Mouse (Mus musculus): ENCODE results near the gene Myrip. TPM values are rescaled to one million over a fixed set of nuclear protein-coding genes. Genes with fewer than 3 reads are reported as not detected.
A peak's percentile ranks its signal among the peaks of the same experiment; 100 is the strongest.

Myrip gene
- total and polyA plus RNA-seq, 3 experiments: 0.03 TPM; not detected in 2

DNA sequence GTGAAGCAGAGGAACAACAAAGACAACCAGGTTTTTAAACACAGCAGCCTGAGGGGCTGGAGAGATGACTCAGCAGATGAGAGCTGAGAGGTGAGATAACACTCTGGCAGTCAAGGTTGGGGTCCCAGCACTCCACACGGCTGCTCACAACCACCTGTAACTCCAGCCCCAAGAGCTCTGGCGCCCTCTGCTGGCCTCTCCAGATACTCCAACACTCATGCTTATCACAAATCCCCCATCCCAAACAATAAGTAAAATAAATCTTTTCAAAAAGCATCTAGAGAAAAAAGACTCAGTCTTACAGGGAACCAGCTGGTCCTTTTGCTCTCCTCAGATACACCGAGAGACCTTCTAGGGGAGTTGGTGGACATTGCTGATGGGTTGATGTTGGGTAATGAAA is 52.7 kb downstream of the Myrip start:
- Histone ChIP-seq H3K4me1 (ENCODE audit: control insufficient read depth in 1 of 2, insufficient read depth in 2 of 2, low read length in 2 of 2) (no peaks in the 10 kb centered on the region), H3K36me3 (ENCODE audit: control insufficient read depth in 1 of 2, insufficient read depth in 2 of 2, low read length in 2 of 2) (no peaks in the 10 kb centered on the region), H3K79me2 (ENCODE audit: control insufficient read depth, insufficient read depth, low read length, poor library complexity) (no peaks in the 10 kb centered on the region), H3K4me3 (ENCODE audit: control insufficient read depth in 1 of 2, insufficient read depth in 1 of 2, low read depth in 2 of 2, low read length in 2 of 2) (no peak overlapping the region), H3K9ac (ENCODE audit: control insufficient read depth, low read depth, low read length, poor library complexity, severe bottlenecking) (no peak overlapping the region), H3K9me3 (replicated peaks; ENCODE audit: insufficient read depth, low read length) (no peaks in the 10 kb centered on the region), H3K27me3 (ENCODE audit: control insufficient read depth in 1 of 2, insufficient read depth in 2 of 2, low read length in 2 of 2) (no peaks in the 10 kb centered on the region), H3K27ac (ENCODE audit: control insufficient read depth, low read depth, low read length) (no peak overlapping the region)
- TF ChIP-seq BHLHE40 (IDR thresholded peaks at IDR 0.05; ENCODE audit: borderline replicate concordance, low read depth, low read length) (no peak), MAFK (IDR thresholded peaks at IDR 0.05; ENCODE audit: borderline replicate concordance, low read depth, low read length) (no peak), MXI1 (IDR thresholded peaks at IDR 0.05; ENCODE audit: low read depth, low read length) (no peak), MYB (IDR thresholded peaks at IDR 0.05; ENCODE audit: low read depth, low read length) (no peak), CTCF (IDR thresholded peaks at IDR 0.05 in 2 of 3, conservative IDR thresholded peaks at IDR 0.05 in 1 of 3; ENCODE audit: control insufficient read depth in 1 of 3, insufficient read depth in 1 of 3, low read depth in 2 of 3, low read length in 3 of 3, poor library complexity in 1 of 3, severe bottlenecking in 1 of 3) (0 out of 6 replicates have a peak, but pooled peaks of 1 of the 3 experiments have one; percentile 6), ZKSCAN1 (IDR thresholded peaks at IDR 0.05; ENCODE audit: low read depth, low read length) (no peak)
- DNase-seq (ENCODE audit: low read depth, low spot score): no peak

- no peaks in the 10 kb centered on the region for H3K4me1 ChIP-seq (ENCODE audit: control insufficient read depth in 1 of 2, insufficient read depth in 2 of 2, low read length in 2 of 2)
- no peak for TF ChIP-seq ZNF384 (IDR thresholded peaks at IDR 0.05; ENCODE audit: low read depth, low read length)
- no peak for TF ChIP-seq NELFE (IDR thresholded peaks at IDR 0.05; ENCODE audit: low read depth, low read length)
- TF ChIP-seq ELF1 (IDR thresholded peaks at IDR 0.05; ENCODE audit: low read depth, low read length): no peak
- no peak for TF ChIP-seq SMC3 (IDR thresholded peaks at IDR 0.05; ENCODE audit: low read depth, low read length)
- no peak for TF ChIP-seq UBTF (IDR thresholded peaks at IDR 0.05; ENCODE audit: borderline replicate concordance, insufficient read depth, low read depth, low read length)
- TF ChIP-seq ETS1 (IDR thresholded peaks at IDR 0.05; ENCODE audit: low read depth, low read length): no peak
- no peak for TF ChIP-seq ZKSCAN1 (IDR thresholded peaks at IDR 0.05; ENCODE audit: low read depth, low read length)
- TF ChIP-seq MAX (IDR thresholded peaks at IDR 0.05; ENCODE audit: low read length): no peak
- no peak for TF ChIP-seq ZMIZ1 (IDR thresholded peaks at IDR 0.05; ENCODE audit: low read depth, low read length)
- TF ChIP-seq POLR2AphosphoS2 (IDR thresholded peaks at IDR 0.05; ENCODE audit: low read length): no peak
- no peak for TF ChIP-seq USF1 (IDR thresholded peaks at IDR 0.05; ENCODE audit: low read depth, low read length)
- no peak for TF ChIP-seq KAT2A (conservative IDR thresholded peaks at IDR 0.05; ENCODE audit: low read depth, low read length)
- TF ChIP-seq MAZ (IDR thresholded peaks at IDR 0.05; ENCODE audit: low read depth, low read length): no peak
- no peak for TF ChIP-seq TBP (IDR thresholded peaks at IDR 0.05; ENCODE audit: low read depth, low read length)
- no peak for TF ChIP-seq E2F4 (IDR thresholded peaks at IDR 0.05; ENCODE audit: borderline replicate concordance, low read depth, low read length)
- no peak for TF ChIP-seq CHD1 (IDR thresholded peaks at IDR 0.05; ENCODE audit: low read depth, low read length)
- TF ChIP-seq CTCF (IDR thresholded peaks at IDR 0.05 in 2 of 3, conservative IDR thresholded peaks at IDR 0.05 in 1 of 3; ENCODE audit: control insufficient read depth in 1 of 3, insufficient read depth in 1 of 3, low read depth in 2 of 3, low read length in 3 of 3, poor library complexity in 1 of 3, severe bottlenecking in 1 of 3): no peak
- TF ChIP-seq RAD21 (IDR thresholded peaks at IDR 0.05; ENCODE audit: low read depth, low read length): no peak
- H3K27me3 ChIP-seq (ENCODE audit: control insufficient read depth in 1 of 2, insufficient read depth in 2 of 2, low read length in 2 of 2): no peaks in the 10 kb centered on the region
- no peak overlapping the region for H3K27ac ChIP-seq (ENCODE audit: control insufficient read depth, low read depth, low read length)
- H3K4me3 ChIP-seq (ENCODE audit: control insufficient read depth in 1 of 2, insufficient read depth in 1 of 2, low read depth in 2 of 2, low read length in 2 of 2): no peak overlapping the region
- no peak for DNase-seq (ENCODE audit: low read depth, low spot score)
- no peaks in the 10 kb centered on the region for H3K36me3 ChIP-seq (ENCODE audit: control insufficient read depth in 1 of 2, insufficient read depth in 2 of 2, low read length in 2 of 2)
- no peaks in the 10 kb centered on the region for H3K79me2 ChIP-seq (ENCODE audit: control insufficient read depth, insufficient read depth, low read length, poor library complexity)
- H3K9ac ChIP-seq (ENCODE audit: control insufficient read depth, low read depth, low read length, poor library complexity, severe bottlenecking): no peak overlapping the region
- no peaks in the 10 kb centered on the region for H3K9me3 ChIP-seq (replicated peaks; ENCODE audit: insufficient read depth, low read length)
Observed at GRCm38 (mm10) chr9:120354550-120355345, 53.4 kb downstream of the Myrip start.

All from MEL (cell line).